Mouse (Mus musculus) brain, adult 2 months (tissue): ENCODE results near the gene Pnmt.
A peak's percentile ranks its signal among the peaks of the same experiment; 100 is the strongest.

ENCODE experiments used
- DNase-seq: peaks from one replicate; pipeline ENCODE4 v3.0.0; 2011; ENCODE audit warnings: low read depth, low spot score

The Pnmt gene

DNA sequence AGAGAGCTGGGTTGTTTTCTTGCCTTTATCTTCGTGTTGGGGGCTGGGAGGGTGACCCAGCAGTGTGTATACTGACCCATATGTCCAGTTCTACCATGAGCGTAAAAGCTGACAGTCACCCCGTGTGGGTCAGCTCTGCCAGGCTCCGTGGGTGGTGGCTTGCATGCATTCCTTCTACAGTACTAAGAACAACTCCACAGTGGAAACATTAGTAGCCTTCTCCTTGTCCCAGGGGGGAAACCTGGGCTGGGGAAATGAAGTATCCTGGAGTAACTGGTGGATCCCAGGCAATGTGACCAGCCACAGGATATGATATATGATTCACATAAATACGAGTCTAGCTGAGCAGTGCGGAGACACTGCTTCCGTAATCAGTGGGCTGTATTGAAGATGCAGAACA lies 27.5 kb downstream of the Pnmt start:
- DNase-seq = no peak

- DNase-seq = no peak
Observed at GRCm38 (mm10) chr11:98414162-98414561, 27.9 kb downstream of the Pnmt start.

GRCm38 (mm10) chr11:98417074-98417473 lies 30.8 kb downstream of the Pnmt start:
- no peak for DNase-seq

DNA sequence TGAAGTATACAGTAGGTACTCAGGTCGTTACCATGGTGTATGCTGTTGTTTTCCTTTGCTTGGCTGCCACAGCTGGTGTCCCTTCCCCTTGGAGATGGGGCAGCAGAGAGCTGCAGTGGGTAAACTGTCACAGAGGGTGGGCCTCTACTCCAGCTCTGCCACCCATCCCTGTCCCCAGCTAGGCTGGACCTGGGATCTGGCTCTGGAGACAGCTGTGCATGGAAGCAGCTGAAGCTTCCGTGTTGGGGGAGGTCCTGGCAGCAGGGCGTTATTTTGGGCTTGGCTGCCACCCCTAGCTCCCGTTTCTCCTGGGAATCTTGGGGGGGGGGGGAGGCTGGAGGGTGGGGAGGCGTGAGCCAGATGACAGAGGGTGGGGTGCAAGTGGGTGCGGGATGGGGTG lies 32.0 kb downstream of the Pnmt start:
- peak; percentile 44 for DNase-seq

GRCm38 (mm10) chr11:98418939-98419547 lies 32.8 kb downstream of the Pnmt start:
- no peak for DNase-seq

- DNase-seq = no peak
Observed at GRCm38 (mm10) chr11:98426592-98426991, 40.3 kb downstream of the Pnmt start.

GRCm38 (mm10) chr11:98428436-98428835 lies 42.2 kb downstream of the Pnmt start:
- DNase-seq = no peak

- no peak for DNase-seq
Observed at GRCm38 (mm10) chr11:98431743-98432502, 45.7 kb downstream of the Pnmt start.

GRCm38 (mm10) chr11:98435723-98436122 lies 49.5 kb downstream of the Pnmt start:
- no peak for DNase-seq

DNA sequence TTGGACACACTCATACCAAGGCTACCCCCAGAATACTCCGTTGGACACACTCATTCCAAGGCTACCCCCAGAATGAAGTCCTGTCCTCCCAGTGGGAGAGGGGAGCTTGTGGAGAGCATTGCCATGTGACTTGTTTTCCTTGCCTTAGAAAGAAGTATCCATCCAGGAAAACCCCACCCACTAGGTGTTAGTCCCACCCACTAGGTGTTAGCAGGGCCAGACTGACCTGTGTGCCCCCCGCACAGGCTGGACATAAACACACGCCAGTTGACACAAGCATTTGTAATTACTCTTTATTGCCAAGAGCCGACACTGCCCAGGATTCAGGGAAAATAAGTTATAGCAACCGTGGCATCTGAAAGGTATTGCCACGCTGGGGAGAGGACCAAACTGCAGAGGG lies 51.2 kb downstream of the Pnmt start:
- DNase-seq = no peak
